13 mouse cellular contexts compared by ENCODE assay signal in the genomic region with DNA sequence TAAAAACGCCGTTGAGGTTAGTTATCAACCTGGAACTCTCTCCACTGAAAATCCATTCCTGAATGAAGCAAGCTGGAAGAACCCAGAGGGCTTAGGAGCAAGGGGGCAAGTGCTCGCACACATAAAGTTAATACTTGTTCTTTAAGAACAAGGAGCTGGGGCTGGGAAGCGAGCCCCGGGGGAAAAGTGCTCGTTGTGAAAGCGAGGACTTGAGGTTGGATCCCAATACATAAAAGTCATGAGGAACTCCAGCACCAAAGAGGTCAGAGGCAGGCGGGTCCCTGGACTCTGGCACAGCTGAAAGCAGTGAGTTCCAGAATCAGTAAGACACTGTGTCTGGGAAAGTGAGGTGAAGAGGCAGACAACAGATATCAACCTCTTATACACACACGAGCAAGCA.
"Had no signal": no experiment of that assay in that cellular context is flagged by ENCODE, and none has a peak within 500 bp of the region (broad histone marks: within the 10 kb centered on the region; RNA-seq: fewer than 3 reads in every experiment).

No protein-coding gene starts in this region.

- H3K27ac ChIP-seq: limb, embryonic 15.5 days; liver, embryonic 12.5 days; neural tube, embryonic 12.5 days had no signal

- H3K4me3 ChIP-seq: limb, embryonic 15.5 days; liver, embryonic 12.5 days; neural tube, embryonic 12.5 days had no signal

- DNase-seq: kidney, postnatal 14 days; layer of hippocampus, adult 9-11 months; layer of hippocampus, postnatal 36 days; lung, embryonic 14.5 days; lung, postnatal 10 days; midbrain, embryonic 14.5 days; right cerebral cortex, postnatal 4 days; spleen, adult 18-20 months; thymus, adult 18-20 months; thymus, postnatal 14 days had no signal
